Mouse (Mus musculus) liver, embryonic 12.5 days (tissue): ENCODE data around the gene Usmg5. TPM values are rescaled to one million over a fixed set of nuclear protein-coding genes. Genes with fewer than 3 reads are reported as not detected.

ENCODE experiments used
- ATAC-seq: fragments of 200-750 bp; cut with Nextera tagmentation; 2 replicates; pipeline ENCODE4 v1.8.0; 2017; ENCODE audit warnings: moderate number of reproducible peaks, mild to moderate bottlenecking, moderate library complexity
- H3K27ac ChIP-seq: fragments of 300-500 bp; sonication (generic); 2 replicates; pipeline ENCODE4 v1.5.1; 2016; ENCODE audit warnings: mild to moderate bottlenecking
- H3K27me3 ChIP-seq: fragments of 300-500 bp; sonication (generic); replicated peaks from 2 replicates; pipeline ENCODE4 v1.6.1; 2016; ENCODE audit warnings: mild to moderate bottlenecking, moderate library complexity
- H3K36me3 ChIP-seq: fragments of 300-500 bp; sonication (generic); 2 replicates; pipeline ENCODE4 v1.6.1; 2016; ENCODE audit warnings: mild to moderate bottlenecking, moderate library complexity
- H3K4me1 ChIP-seq: fragments of 300-500 bp; sonication (generic); 2 replicates; pipeline ENCODE4 v1.6.1; 2016
- H3K4me2 ChIP-seq: fragments of 300-500 bp; sonication (generic); 2 replicates; pipeline ENCODE4 v1.6.1; 2016; ENCODE audit warnings: mild to moderate bottlenecking, moderate library complexity
- H3K4me3 ChIP-seq: fragments of 300-500 bp; sonication (generic); 2 replicates; pipeline ENCODE4 v1.5.1; 2016; ENCODE audit warnings: mild to moderate bottlenecking, moderate library complexity
- H3K9ac ChIP-seq: fragments of 300-500 bp; sonication (generic); 2 replicates; pipeline ENCODE4 v1.6.1; 2016; ENCODE audit warnings: mild to moderate bottlenecking, moderate library complexity
- H3K9me3 ChIP-seq: fragments of 300-500 bp; sonication (generic); replicated peaks from 2 replicates; pipeline ENCODE4 v1.6.1; 2016; ENCODE audit warnings: mild to moderate bottlenecking, moderate library complexity
- WGBS: fragments of 180-500 bp; shearing (Covaris S2); methylation state at CpG from one replicate; pipeline ENCODE4 v1.1.7; 2016; ENCODE audit not compliant: insufficient replicate concordance; 5-methylcytosine and 5-hydroxymethylcytosine counted together
- polyA plus RNA-seq: library from polyadenylated mRNA; unstranded; fragments of >200 nt; fragmentation: Nextera tagmentation; extraction: Ambion mirVana; gene quantifications from 2 replicates; pipeline ENCODE4 v1.2.1, GENCODE M21; 2016

The Usmg5 gene
- polyA plus RNA-seq, 1 experiment from 2014 or later: 997 TPM

DNA sequence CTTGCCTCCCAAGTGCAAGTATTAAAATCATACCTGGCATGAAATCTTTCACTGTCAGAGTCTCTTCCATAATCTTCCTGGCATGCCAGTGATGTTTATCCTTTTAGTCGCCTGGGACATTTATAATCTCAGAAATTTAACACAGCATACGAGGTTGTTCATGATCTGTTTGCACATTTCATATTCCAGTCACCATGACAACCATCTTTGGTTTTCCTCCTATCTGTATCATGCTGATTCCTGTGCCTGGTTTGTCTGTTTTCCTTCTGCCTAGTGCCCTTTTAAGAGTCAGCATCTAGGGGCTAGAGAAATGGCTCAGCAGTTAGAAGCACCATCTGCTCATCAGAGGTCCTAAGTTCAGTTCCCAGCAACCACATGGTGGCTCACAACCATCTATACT lies 28.2 kb upstream of the Usmg5 start:
- Histone ChIP-seq H3K27me3 (no peaks in the 10 kb centered on the region), H3K9me3 (no peaks in the 10 kb centered on the region), H3K4me2 (no peak overlapping the region), H3K4me1 (no peaks in the 10 kb centered on the region), H3K27ac (no peak overlapping the region), H3K36me3 (peaks cover 95% of the 10 kb centered on the region), H3K4me3 (no peak overlapping the region), H3K9ac (no peak overlapping the region)
- 69% methylated on average over 2 of the region's 2 CpGs for WGBS
- ATAC-seq: no peak

- no peak overlapping the region for H3K9ac ChIP-seq
- H3K4me3 ChIP-seq: no peak overlapping the region
- ATAC-seq: no peak
- no peaks in the 10 kb centered on the region for H3K9me3 ChIP-seq
- H3K27me3 ChIP-seq: no peaks in the 10 kb centered on the region
- H3K4me1 ChIP-seq: no peaks in the 10 kb centered on the region
- no peak overlapping the region for H3K27ac ChIP-seq
- peaks cover 100% of the 10 kb centered on the region for H3K36me3 ChIP-seq
- WGBS: 83% methylated on average over 9 of the region's 9 CpGs
- no peak overlapping the region for H3K4me2 ChIP-seq
Observed at GRCm38 (mm10) chr19:47104641-47105271, 14.3 kb upstream of the Usmg5 start.

DNA sequence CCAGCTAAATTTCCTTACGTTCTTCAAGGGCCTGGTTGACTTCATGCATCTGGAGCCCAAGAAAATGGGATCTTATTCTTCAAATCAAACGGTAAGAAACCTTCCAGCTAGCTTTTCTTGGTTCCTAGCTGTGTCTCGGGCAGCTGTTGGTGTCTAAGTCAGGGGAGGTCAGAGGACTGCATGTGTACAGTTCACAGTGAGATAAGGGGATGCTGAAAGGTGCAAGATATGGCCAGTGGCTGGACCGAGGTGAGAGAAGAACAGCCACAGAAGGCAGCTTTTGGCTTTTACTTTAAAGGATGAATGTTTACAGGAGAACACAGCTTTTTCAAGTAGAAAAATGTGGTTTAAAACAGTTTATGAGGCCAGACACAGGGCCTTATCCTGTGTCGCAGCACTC lies 10.6 kb upstream of the Usmg5 start:
- H3K27me3 ChIP-seq: no peaks in the 10 kb centered on the region
- H3K4me1 ChIP-seq: no peaks in the 10 kb centered on the region
- H3K9ac ChIP-seq: no peak overlapping the region
- H3K4me2 ChIP-seq: no peak overlapping the region
- H3K9me3 ChIP-seq: no peaks in the 10 kb centered on the region
- H3K4me3 ChIP-seq: no peak overlapping the region
- no peak for ATAC-seq
- WGBS: 68% methylated on average over 5 of the region's 5 CpGs
- no peak overlapping the region for H3K27ac ChIP-seq
- H3K36me3 ChIP-seq: peaks cover 100% of the 10 kb centered on the region

- ATAC-seq: peak; percentile 65
- WGBS: 1% methylated on average over 36 of the region's 36 CpGs
- H3K9ac ChIP-seq: peak overlapping the region; percentile 92
- H3K36me3 ChIP-seq: peaks cover 58% of the 10 kb centered on the region
- no peaks in the 10 kb centered on the region for H3K27me3 ChIP-seq
- H3K27ac ChIP-seq: peak overlapping the region; percentile 75
- peak overlapping the region; percentile 80 for H3K4me2 ChIP-seq
- H3K4me1 ChIP-seq: peaks cover 27% of the 10 kb centered on the region
- peak overlapping the region; percentile 79 for H3K4me3 ChIP-seq
- H3K9me3 ChIP-seq: no peaks in the 10 kb centered on the region
Observed at GRCm38 (mm10) chr19:47089718-47090525, 525 bp downstream of the Usmg5 start.

DNA sequence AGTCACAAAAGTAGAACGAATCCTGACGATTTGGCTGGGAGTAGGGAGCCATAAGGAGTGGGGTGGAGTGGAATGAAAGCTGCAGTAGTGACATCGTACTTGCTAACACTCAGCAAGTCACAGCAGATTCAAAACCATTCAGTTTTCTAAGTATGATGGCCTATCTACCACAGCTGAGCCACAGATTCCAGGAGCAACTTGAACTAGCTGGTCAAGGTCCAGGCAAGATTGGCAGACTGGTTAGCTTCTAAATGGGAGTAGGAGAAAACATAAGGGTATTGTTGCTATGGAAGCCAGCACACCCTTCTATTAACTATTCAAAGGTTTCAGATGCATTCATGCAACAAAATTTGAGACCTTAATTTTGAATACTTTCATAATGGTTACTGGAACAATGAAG lies 2.2 kb downstream of the Usmg5 start:
- 84% methylated on average over 3 of the region's 3 CpGs for WGBS
- 0 out of 2 replicates have a peak overlapping the region, but pooled peaks have one; percentile 80 for H3K4me2 ChIP-seq
- ATAC-seq: no peak
- no peak overlapping the region; the same call in 1 of the 2 replicates for H3K27ac ChIP-seq
- 0 out of 2 replicates have a peak overlapping the region, but pooled peaks have one; percentile 6 for H3K9ac ChIP-seq
- no peaks in the 10 kb centered on the region for H3K9me3 ChIP-seq
- no peaks in the 10 kb centered on the region for H3K27me3 ChIP-seq
- H3K36me3 ChIP-seq: peaks cover 58% of the 10 kb centered on the region
- H3K4me3 ChIP-seq: no peak overlapping the region
- H3K4me1 ChIP-seq: peaks cover 27% of the 10 kb centered on the region

DNA sequence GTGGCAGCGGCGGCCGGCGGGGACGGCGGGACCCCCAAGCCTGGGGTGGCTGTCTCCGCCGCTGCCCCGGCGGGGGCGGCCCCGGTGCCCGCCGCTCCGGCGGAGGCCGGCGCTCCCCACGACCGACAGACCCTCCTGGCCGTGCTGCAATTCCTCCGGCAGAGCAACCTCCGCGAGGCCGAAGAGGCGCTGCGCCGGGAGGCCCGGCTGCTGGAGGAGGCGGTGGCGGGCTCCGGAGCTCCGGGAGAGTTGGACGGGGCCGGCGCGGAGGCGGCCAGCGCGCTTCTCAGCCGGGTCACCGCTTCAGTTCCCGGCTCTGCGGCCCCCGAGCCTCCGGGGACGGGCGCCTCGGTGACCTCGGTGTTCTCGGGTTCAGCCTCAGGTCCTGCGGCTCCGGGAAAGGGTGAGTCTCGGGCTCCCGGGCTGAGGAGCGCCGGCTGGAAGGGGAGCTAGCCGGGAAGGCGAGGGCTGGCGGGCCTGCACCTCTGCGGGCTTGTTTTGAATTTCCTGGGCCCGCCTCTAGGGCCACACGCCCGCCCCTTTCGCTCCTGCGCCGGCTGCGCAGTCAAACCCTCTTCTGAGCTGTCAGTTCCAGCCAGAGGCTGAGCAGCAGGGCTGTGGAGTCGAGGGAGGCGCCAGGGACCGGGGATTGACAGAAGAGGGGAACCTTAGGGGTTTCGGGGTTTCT lies 22.4 kb downstream of the Usmg5 start:
- 2% methylated on average over 67 of the region's 72 CpGs for WGBS
- ATAC-seq: peak; percentile 97

DNA sequence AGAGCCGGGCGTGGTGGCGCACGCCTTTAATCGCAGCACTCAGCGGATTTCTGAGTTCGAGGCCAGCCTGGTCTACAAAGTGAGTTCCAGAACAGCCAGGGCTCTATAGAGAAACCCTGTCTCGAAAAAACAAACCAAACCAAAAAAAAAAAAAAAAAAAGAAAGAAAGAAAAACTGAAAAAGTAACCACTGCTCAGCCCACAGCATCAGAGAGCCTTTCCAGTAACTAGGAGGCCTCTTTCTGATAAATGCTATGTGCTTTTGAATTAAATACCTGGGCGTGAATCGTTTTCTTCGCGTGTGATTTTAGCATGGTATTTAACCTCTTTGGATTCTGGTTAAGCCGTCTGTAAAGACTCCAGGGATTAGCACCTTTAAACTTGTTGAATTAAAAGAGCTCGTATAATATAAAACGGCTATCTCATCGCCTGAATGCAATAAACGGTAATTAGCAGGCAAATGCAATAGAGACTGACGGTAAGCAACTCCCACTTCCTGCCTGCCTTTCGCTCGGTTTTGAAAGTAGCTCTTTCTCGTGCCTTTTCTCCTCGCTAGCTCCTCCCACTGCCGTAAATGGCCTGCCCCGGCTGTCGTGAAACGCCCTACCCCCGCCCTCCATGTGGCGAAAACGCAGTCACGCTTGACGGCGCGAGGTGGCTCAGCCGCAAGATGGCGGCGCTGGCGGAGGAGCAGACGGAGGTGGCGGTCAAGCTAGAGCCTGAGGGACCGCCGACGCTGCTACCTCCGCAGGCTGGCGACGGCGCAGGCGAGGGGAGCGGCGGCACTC lies 23.2 kb downstream of the Usmg5 start, which contains the start of gene Taf5:
TSS of gene Taf5 (plus strand) at position 651 of the 787 bp plus-strand sequence.
- peak within 1 kb of the TSS; percentile 92 for H3K27ac ChIP-seq
- peak within 1 kb of the TSS; percentile 97 for H3K9ac ChIP-seq
- H3K27me3 ChIP-seq: no peaks in the 10 kb centered on the region
- H3K36me3 ChIP-seq: peaks cover 22% of the 10 kb centered on the region
- 7% methylated on average over 49 of the region's 49 CpGs for WGBS
- H3K4me1 ChIP-seq: peaks cover 23% of the 10 kb centered on the region
- peak; percentile 62 for ATAC-seq
- peak within 1 kb of the TSS; percentile 77 for H3K4me2 ChIP-seq
- H3K4me3 ChIP-seq: peak within 1 kb of the TSS; percentile 87
- no peaks in the 10 kb centered on the region for H3K9me3 ChIP-seq

More for the DNA sequence above, 22.4 kb downstream of the Usmg5 start:
- Histone ChIP-seq H3K9ac (peak overlapping the region; percentile 97), H3K27ac (peak overlapping the region; percentile 88), H3K27me3 (no peaks in the 10 kb centered on the region), H3K9me3 (no peaks in the 10 kb centered on the region), H3K4me3 (peak overlapping the region; percentile 87), H3K4me2 (peak overlapping the region; percentile 77), H3K4me1 (peaks cover 23% of the 10 kb centered on the region), H3K36me3 (peaks cover 30% of the 10 kb centered on the region)

DNA sequence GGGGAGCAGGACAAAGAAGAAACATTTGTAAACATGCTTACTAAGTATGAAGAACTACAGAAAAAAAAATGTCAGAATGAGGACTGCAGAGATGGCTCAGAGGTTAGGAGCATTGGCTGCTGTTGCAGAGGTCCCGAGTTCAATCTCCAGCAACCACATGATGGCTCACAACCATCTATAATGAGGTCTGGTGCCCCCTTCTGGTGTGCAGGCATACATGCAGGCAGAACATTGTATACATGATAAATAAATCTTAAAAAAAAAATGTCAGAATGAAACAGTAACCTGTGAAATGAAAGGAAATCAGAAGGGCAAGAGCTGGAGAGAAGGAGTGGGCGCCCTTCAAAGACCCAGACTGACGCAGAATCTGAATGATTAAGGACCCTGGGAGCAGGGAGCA lies 24.6 kb downstream of the Usmg5 start:
- peaks cover 23% of the 10 kb centered on the region for H3K4me1 ChIP-seq
- no peak overlapping the region for H3K27ac ChIP-seq
- ATAC-seq: no peak
- peaks cover 8% of the 10 kb centered on the region for H3K36me3 ChIP-seq
- H3K9me3 ChIP-seq: no peaks in the 10 kb centered on the region
- no peak overlapping the region for H3K4me2 ChIP-seq
- no peak overlapping the region for H3K4me3 ChIP-seq
- H3K27me3 ChIP-seq: no peaks in the 10 kb centered on the region
- H3K9ac ChIP-seq: no peak overlapping the region
- WGBS: 74% methylated on average over 3 of the region's 3 CpGs

GRCm38 (mm10) chr19:47057684-47058083 lies 32.8 kb downstream of the Usmg5 start:
- Histone ChIP-seq H3K4me3 (no peak overlapping the region), H3K27ac (no peak overlapping the region), H3K4me1 (0 out of 2 replicates have a peak, but pooled peaks cover 2% of the 10 kb centered on the region), H3K4me2 (no peak overlapping the region), H3K9me3 (no peaks in the 10 kb centered on the region), H3K9ac (no peak overlapping the region), H3K27me3 (no peaks in the 10 kb centered on the region; the same call in 1 of the 2 replicates), H3K36me3 (no peaks in the 10 kb centered on the region)
- ATAC-seq: no peak
- WGBS: 33% methylated on average over 1 of the region's 1 CpGs

DNA sequence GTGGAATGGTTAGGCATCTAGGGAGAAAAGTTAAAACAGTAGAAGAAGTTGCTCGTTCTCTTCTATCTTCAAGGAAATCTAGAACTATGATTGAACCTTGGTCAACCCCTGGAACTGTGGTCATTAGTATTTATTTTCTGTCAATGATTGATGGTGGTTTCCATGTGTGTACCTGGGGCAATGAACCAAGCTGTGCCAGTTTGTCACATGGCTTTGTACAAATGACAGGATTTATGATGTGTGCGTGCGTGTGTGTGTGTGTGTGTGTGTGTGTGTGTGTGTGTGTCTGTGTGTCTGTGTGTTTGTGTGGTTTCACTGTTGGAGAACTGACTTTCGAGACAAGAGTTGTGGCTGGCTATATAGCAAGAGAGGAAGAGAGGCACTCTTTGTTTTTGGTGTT lies 37.0 kb downstream of the Usmg5 start:
- no peaks in the 10 kb centered on the region for H3K36me3 ChIP-seq
- H3K4me1 ChIP-seq: peaks cover 24% of the 10 kb centered on the region
- H3K4me3 ChIP-seq: no peak overlapping the region
- H3K4me2 ChIP-seq: no peak overlapping the region
- H3K27me3 ChIP-seq: no peaks in the 10 kb centered on the region; the same call in 1 of the 2 replicates
- no peak overlapping the region for H3K9ac ChIP-seq
- ATAC-seq: no peak
- H3K9me3 ChIP-seq: no peaks in the 10 kb centered on the region
- 69% methylated on average over 4 of the region's 4 CpGs for WGBS
- no peak overlapping the region for H3K27ac ChIP-seq

- Histone ChIP-seq H3K4me2 (no peak overlapping the region), H3K27me3 (no peaks in the 10 kb centered on the region; the same call in 1 of the 2 replicates), H3K4me3 (no peak overlapping the region), H3K36me3 (peaks cover 4% of the 10 kb centered on the region; the same call in 1 of the 2 replicates), H3K9ac (no peak overlapping the region), H3K4me1 (peaks cover 24% of the 10 kb centered on the region), H3K27ac (no peak overlapping the region), H3K9me3 (no peaks in the 10 kb centered on the region)
- 61% methylated on average over 4 of the region's 4 CpGs for WGBS
- no peak for ATAC-seq
Observed at GRCm38 (mm10) chr19:47052927-47053326, 37.5 kb downstream of the Usmg5 start.
